Mouse (Mus musculus): ENCODE measurements around the gene Taf5l. TPM values are rescaled to one million over a fixed set of nuclear protein-coding genes. Genes with fewer than 3 reads are reported as not detected.
"Not testable (repeated sequence)": the region's sequence is repeated elsewhere in the genome, so short reads cannot be mapped to it uniquely, and the experiment has no call there.

Taf5l gene
- polyA plus RNA-seq, 1 experiment from 2014 or later = 32.1 TPM

- no peak for DNase-seq (ENCODE audit: low spot score)
- H3K27ac ChIP-seq (ENCODE audit: low read depth, low read length) = no peak overlapping the region
- H3K4me2 ChIP-seq (replicated peaks; ENCODE audit: low read depth, low read length) = no peak overlapping the region
- H3K4me1 ChIP-seq (replicated peaks; ENCODE audit: control insufficient read depth, insufficient read depth, low read length) = no peaks in the 10 kb centered on the region
- no peaks in the 10 kb centered on the region for H3K27me3 ChIP-seq (ENCODE audit: control insufficient read depth, insufficient read depth, low read length)
- no peak for ATAC-seq (ENCODE audit: low FRiP score)
- WGBS = 95% methylated on average over 8 of the region's 8 CpGs
- H3K36me3 ChIP-seq (ENCODE audit: control insufficient read depth, insufficient read depth, low read length) = peaks cover 2% of the 10 kb centered on the region; the same call in 1 of the 2 replicates
- no peak overlapping the region for H3K4me3 ChIP-seq (ENCODE audit: low read depth, low read length)
- no peaks in the 10 kb centered on the region for H3K9me3 ChIP-seq (ENCODE audit: control insufficient read depth, low read length)
- no peak overlapping the region for H3K9ac ChIP-seq (ENCODE audit: low read depth, low read length)
Observed at GRCm38 (mm10) chr8:124045856-124046255, 24.7 kb upstream of the Taf5l start.

- no peak overlapping the region for H3K9ac ChIP-seq (ENCODE audit: low read depth, low read length)
- WGBS = 97% methylated on average over 12 of the region's 12 CpGs
- DNase-seq (ENCODE audit: low spot score) (no peak), ATAC-seq (ENCODE audit: low FRiP score) (no peak)
- no peaks in the 10 kb centered on the region for H3K27me3 ChIP-seq (ENCODE audit: control insufficient read depth, insufficient read depth, low read length)
- H3K4me1 ChIP-seq (replicated peaks; ENCODE audit: control insufficient read depth, insufficient read depth, low read length) = no peaks in the 10 kb centered on the region
- peaks cover 2% of the 10 kb centered on the region; the same call in 1 of the 2 replicates for H3K36me3 ChIP-seq (ENCODE audit: control insufficient read depth, insufficient read depth, low read length)
- no peaks in the 10 kb centered on the region for H3K9me3 ChIP-seq (ENCODE audit: control insufficient read depth, low read length)
- H3K27ac ChIP-seq (ENCODE audit: low read depth, low read length) = no peak overlapping the region
- H3K4me3 ChIP-seq (ENCODE audit: low read depth, low read length) = no peak overlapping the region
- no peak overlapping the region for H3K4me2 ChIP-seq (replicated peaks; ENCODE audit: low read depth, low read length)
Observed at GRCm38 (mm10) chr8:124044931-124045330, 23.7 kb upstream of the Taf5l start.

GRCm38 (mm10) chr8:124044421-124044820, 23.2 kb upstream of the Taf5l start:
- Histone ChIP-seq H3K4me1 (replicated peaks; ENCODE audit: control insufficient read depth, insufficient read depth, low read length) (no peaks in the 10 kb centered on the region), H3K4me2 (replicated peaks; ENCODE audit: low read depth, low read length) (no peak overlapping the region), H3K9me3 (ENCODE audit: control insufficient read depth, low read length) (no peaks in the 10 kb centered on the region), H3K36me3 (ENCODE audit: control insufficient read depth, insufficient read depth, low read length) (peaks cover 2% of the 10 kb centered on the region; the same call in 1 of the 2 replicates), H3K27ac (ENCODE audit: low read depth, low read length) (no peak overlapping the region), H3K4me3 (ENCODE audit: low read depth, low read length) (no peak overlapping the region), H3K27me3 (ENCODE audit: control insufficient read depth, insufficient read depth, low read length) (no peaks in the 10 kb centered on the region), H3K9ac (ENCODE audit: low read depth, low read length) (no peak overlapping the region)
- DNase-seq (ENCODE audit: low spot score) (no peak), ATAC-seq (ENCODE audit: low FRiP score) (no peak)
- 95% methylated on average over 5 of the region's 5 CpGs for WGBS

- Histone ChIP-seq H3K27me3 (ENCODE audit: control insufficient read depth, insufficient read depth, low read length) (no peaks in the 10 kb centered on the region), H3K9ac (ENCODE audit: low read depth, low read length) (no peak overlapping the region), H3K36me3 (ENCODE audit: control insufficient read depth, insufficient read depth, low read length) (peaks cover 8% of the 10 kb centered on the region), H3K4me2 (replicated peaks; ENCODE audit: low read depth, low read length) (no peak overlapping the region), H3K27ac (ENCODE audit: low read depth, low read length) (no peak overlapping the region), H3K4me3 (ENCODE audit: low read depth, low read length) (no peak overlapping the region), H3K4me1 (replicated peaks; ENCODE audit: control insufficient read depth, insufficient read depth, low read length) (no peaks in the 10 kb centered on the region), H3K9me3 (ENCODE audit: control insufficient read depth, low read length) (no peaks in the 10 kb centered on the region)
- DNase-seq (ENCODE audit: low spot score) = no peak
- no peak for ATAC-seq (ENCODE audit: low FRiP score)
- 94% methylated on average over 1 of the region's 1 CpGs for WGBS
Observed at GRCm38 (mm10) chr8:124042201-124042600, 21.0 kb upstream of the Taf5l start.

- DNase-seq (ENCODE audit: low spot score) (no peak), ATAC-seq (ENCODE audit: low FRiP score) (no peak)
- Histone ChIP-seq H3K36me3 (ENCODE audit: control insufficient read depth, insufficient read depth, low read length) (peaks cover 8% of the 10 kb centered on the region), H3K9me3 (ENCODE audit: control insufficient read depth, low read length) (no peaks in the 10 kb centered on the region), H3K4me2 (replicated peaks; ENCODE audit: low read depth, low read length) (no peak overlapping the region), H3K4me3 (ENCODE audit: low read depth, low read length) (no peak overlapping the region), H3K27ac (ENCODE audit: low read depth, low read length) (no peak overlapping the region), H3K9ac (ENCODE audit: low read depth, low read length) (no peak overlapping the region), H3K27me3 (ENCODE audit: control insufficient read depth, insufficient read depth, low read length) (no peaks in the 10 kb centered on the region), H3K4me1 (replicated peaks; ENCODE audit: control insufficient read depth, insufficient read depth, low read length) (no peaks in the 10 kb centered on the region)
- 80% methylated on average over 4 of the region's 4 CpGs for WGBS
Observed at GRCm38 (mm10) chr8:124039351-124039750, 18.2 kb upstream of the Taf5l start.

- WGBS = 93% methylated on average over 7 of the region's 7 CpGs
Observed at GRCm38 (mm10) chr8:124038121-124038520, 16.9 kb upstream of the Taf5l start.

GRCm38 (mm10) chr8:124033400-124033799, 12.2 kb upstream of the Taf5l start:
- Histone ChIP-seq H3K27me3 (ENCODE audit: control insufficient read depth, insufficient read depth, low read length) (no peaks in the 10 kb centered on the region), H3K27ac (ENCODE audit: low read depth, low read length) (no peak overlapping the region), H3K4me1 (replicated peaks; ENCODE audit: control insufficient read depth, insufficient read depth, low read length) (no peaks in the 10 kb centered on the region), H3K36me3 (ENCODE audit: control insufficient read depth, insufficient read depth, low read length) (peaks cover 17% of the 10 kb centered on the region), H3K9me3 (ENCODE audit: control insufficient read depth, low read length) (no peaks in the 10 kb centered on the region), H3K4me2 (replicated peaks; ENCODE audit: low read depth, low read length) (no peak overlapping the region), H3K9ac (ENCODE audit: low read depth, low read length) (no peak overlapping the region), H3K4me3 (ENCODE audit: low read depth, low read length) (no peak overlapping the region)
- ATAC-seq (ENCODE audit: low FRiP score) (no peak), DNase-seq (ENCODE audit: low spot score) (no peak)
- WGBS = 71% methylated on average over 5 of the region's 5 CpGs

More at GRCm38 (mm10) chr8:124038121-124038520, 16.9 kb upstream of the Taf5l start:
- no peak overlapping the region for H3K4me2 ChIP-seq (replicated peaks; ENCODE audit: low read depth, low read length)
- no peaks in the 10 kb centered on the region for H3K4me1 ChIP-seq (replicated peaks; ENCODE audit: control insufficient read depth, insufficient read depth, low read length)
- no peak overlapping the region for H3K4me3 ChIP-seq (ENCODE audit: low read depth, low read length)
- no peak overlapping the region for H3K9ac ChIP-seq (ENCODE audit: low read depth, low read length)
- no peaks in the 10 kb centered on the region for H3K27me3 ChIP-seq (ENCODE audit: control insufficient read depth, insufficient read depth, low read length)
- H3K9me3 ChIP-seq (ENCODE audit: control insufficient read depth, low read length) = no peaks in the 10 kb centered on the region
- no peak overlapping the region for H3K27ac ChIP-seq (ENCODE audit: low read depth, low read length)
- H3K36me3 ChIP-seq (ENCODE audit: control insufficient read depth, insufficient read depth, low read length) = peaks cover 8% of the 10 kb centered on the region
- no peak for ATAC-seq (ENCODE audit: low FRiP score)
- no peak for DNase-seq (ENCODE audit: low spot score)

- no peak overlapping the region for H3K27ac ChIP-seq (ENCODE audit: low read depth, low read length)
- 92% methylated on average over 6 of the region's 6 CpGs for WGBS
- no peak for ATAC-seq (ENCODE audit: low FRiP score)
Observed at GRCm38 (mm10) chr8:124027831-124028230, 6.6 kb upstream of the Taf5l start.

GRCm38 (mm10) chr8:124026265-124026664, 5.1 kb upstream of the Taf5l start:
- not testable (repeated sequence) for H3K9me3 ChIP-seq (ENCODE audit: control insufficient read depth, low read length); ATAC-seq (ENCODE audit: low FRiP score); H3K4me1 ChIP-seq (replicated peaks; ENCODE audit: control insufficient read depth, insufficient read depth, low read length); H3K27me3 ChIP-seq (ENCODE audit: control insufficient read depth, insufficient read depth, low read length); H3K4me3 ChIP-seq (ENCODE audit: low read depth, low read length); H3K4me2 ChIP-seq (replicated peaks; ENCODE audit: low read depth, low read length); H3K9ac ChIP-seq (ENCODE audit: low read depth, low read length); DNase-seq (ENCODE audit: low spot score); H3K27ac ChIP-seq (ENCODE audit: low read depth, low read length)
- H3K36me3 ChIP-seq (ENCODE audit: control insufficient read depth, insufficient read depth, low read length) = peaks cover 17% of the 10 kb centered on the region
- 81% methylated on average over 2 of the region's 2 CpGs for WGBS

More at GRCm38 (mm10) chr8:124027831-124028230, 6.6 kb upstream of the Taf5l start:
- H3K36me3 ChIP-seq (ENCODE audit: control insufficient read depth, insufficient read depth, low read length) = peaks cover 17% of the 10 kb centered on the region
- no peaks in the 10 kb centered on the region for H3K9me3 ChIP-seq (ENCODE audit: control insufficient read depth, low read length)
- H3K9ac ChIP-seq (ENCODE audit: low read depth, low read length) = no peak overlapping the region
- DNase-seq (ENCODE audit: low spot score) = no peak
- no peaks in the 10 kb centered on the region for H3K27me3 ChIP-seq (ENCODE audit: control insufficient read depth, insufficient read depth, low read length)
- H3K4me3 ChIP-seq (ENCODE audit: low read depth, low read length) = no peak overlapping the region
- H3K4me1 ChIP-seq (replicated peaks; ENCODE audit: control insufficient read depth, insufficient read depth, low read length) = no peaks in the 10 kb centered on the region
- H3K4me2 ChIP-seq (replicated peaks; ENCODE audit: low read depth, low read length) = no peak overlapping the region
